Mouse (Mus musculus): ENCODE data around the gene Prkg1.

GRCm38 (mm10) chr19:30586366-30586765 lies 1178.5 kb downstream of the Prkg1 start:
- TF ChIP-seq CTCF (IDR thresholded peaks at IDR 0.05; ENCODE audit: low read depth), result no peak
- no peak for TF ChIP-seq EP300 (IDR thresholded peaks at IDR 0.05; ENCODE audit: low read depth)
